Mouse (Mus musculus) megakaryocyte, adult 5-6 weeks (primary cell): ENCODE measurements around the gene Aipl1. TPM values are rescaled to one million over a fixed set of nuclear protein-coding genes. Genes with fewer than 3 reads are reported as not detected.

Source experiments
- ATAC-seq: 2 replicates; pipeline ENCODE4 v1.8.0; 2016; ENCODE audit warnings: mild to moderate bottlenecking, inconsistent platforms; ENCODE audit not compliant: poor library complexity, severe bottlenecking
- total RNA-seq, 2 experiments: library from RNA; stranded (forward) in 1 of 2; stranded (reverse) in 1 of 2; fragments of 153-499, 151-499 nt in 1 of 2; fragments of 221-1000, 200-1000 nt in 1 of 2; gene quantifications; 2 replicates each; pipeline versions ENCODE4 v1.2.3 to v1.2.4; 2015 to 2017

The Aipl1 gene
- total RNA-seq, 2 experiments from 2014 or later, result 0.29 to 0.77 TPM

DNA sequence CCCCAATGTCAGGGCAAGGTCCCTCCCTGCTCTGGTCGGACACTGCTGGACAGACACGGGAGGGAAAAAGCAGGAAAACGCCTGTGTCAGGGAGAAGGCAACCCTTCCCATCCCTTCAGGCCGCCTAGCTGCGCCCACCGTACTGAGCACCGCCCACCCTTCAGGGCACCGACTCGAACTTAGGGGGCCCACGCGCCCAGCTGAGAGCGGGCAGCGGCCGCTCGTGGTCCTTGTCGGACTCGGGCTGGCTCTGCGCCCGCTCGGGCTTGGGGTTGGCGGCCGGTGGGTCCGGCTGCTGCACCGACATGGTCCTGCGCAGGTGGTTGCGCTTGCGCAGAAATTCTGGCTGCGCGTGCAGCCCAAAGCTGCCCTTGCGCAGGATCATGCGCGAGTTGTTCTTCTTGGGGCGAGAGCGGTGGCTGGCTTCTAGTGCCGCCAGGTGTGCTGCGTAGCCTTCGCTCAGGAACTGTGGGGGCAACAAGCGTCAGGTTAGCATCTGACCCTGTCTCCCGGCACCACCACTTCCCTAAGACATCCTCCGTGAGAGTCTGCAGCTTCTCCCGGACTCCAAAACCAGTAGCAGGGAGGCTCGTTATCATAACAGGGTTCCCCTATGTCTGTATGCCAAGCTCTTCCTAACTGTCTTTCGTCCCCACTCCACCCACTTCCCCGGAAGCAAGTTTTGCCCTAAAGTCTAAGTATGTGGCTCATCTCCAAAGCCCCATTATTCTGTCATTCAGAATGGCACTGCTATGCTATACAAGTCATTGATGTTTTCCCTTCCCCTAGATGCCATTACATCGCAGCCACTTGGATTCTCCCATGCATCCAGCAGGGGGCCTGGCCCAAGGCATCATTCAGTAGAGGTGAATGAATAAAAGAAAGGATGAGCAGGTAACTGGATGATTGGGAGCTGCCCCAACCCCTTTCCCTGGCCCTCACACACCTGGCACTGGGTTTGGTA is 13.9 kb upstream of the Aipl1 start:
- no peak for ATAC-seq

DNA sequence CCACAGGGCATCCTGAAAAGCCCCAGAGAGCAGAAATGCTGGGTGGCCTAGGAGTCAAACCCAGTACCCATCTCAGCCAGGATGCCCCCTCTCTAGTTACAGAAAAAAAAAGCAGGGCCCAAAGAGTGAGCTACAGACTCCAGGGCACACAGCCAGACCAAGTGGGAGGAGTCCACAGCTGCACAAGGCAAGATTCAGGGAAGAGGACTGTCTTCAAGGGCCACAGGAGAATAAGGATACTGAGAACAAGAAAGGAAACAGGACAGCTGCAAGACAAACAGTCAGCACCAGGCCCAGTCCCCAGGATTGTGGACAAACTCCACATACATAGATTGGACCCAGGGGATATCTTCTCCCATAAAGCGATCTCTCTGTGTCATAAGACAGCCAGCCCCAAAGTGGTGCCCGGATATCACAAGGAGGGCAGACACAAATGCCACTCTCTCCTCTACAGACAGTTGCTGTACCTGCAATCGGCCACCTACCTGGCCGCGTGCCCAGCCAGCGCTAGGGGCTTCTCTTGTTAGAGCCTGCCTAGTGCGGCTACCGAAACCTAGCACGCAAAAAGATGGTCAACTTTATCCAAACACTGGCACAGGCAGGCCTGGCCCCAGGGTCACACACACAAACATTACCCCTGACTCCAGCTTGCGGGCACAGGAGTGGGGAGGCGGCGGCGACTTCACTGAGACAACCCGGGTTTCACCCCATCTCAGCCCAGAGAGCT is 13.0 kb upstream of the Aipl1 start:
- ATAC-seq, result no peak

DNA sequence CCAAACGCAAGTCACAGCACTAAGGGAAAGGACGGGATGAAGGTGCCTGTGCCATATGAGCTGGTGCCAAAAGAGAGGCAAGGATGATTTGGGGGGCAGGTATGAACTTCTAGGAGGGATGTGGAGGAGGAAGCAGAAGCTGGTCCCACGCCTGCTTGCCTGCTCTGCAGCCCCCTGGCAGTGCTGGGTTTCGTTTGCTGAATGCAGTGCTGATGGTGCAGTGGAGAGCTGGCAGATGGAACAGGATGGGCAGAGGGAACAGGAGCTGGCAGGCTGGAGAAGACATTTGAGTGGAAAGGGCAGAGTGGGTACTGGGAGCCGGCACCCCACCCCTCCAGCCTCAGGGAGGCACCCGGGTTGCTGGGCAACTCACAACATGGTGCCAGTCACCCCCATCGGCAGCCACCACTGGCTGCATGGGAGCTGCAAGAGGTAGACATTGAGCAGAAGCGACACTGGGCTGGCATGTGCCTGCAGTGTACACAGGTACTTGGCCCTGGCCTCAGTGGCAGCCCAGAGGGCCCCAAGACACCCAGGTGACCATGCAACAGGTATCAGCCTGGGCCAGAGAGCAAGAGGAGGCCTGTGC is 12.0 kb upstream of the Aipl1 start:
- no peak for ATAC-seq

DNA sequence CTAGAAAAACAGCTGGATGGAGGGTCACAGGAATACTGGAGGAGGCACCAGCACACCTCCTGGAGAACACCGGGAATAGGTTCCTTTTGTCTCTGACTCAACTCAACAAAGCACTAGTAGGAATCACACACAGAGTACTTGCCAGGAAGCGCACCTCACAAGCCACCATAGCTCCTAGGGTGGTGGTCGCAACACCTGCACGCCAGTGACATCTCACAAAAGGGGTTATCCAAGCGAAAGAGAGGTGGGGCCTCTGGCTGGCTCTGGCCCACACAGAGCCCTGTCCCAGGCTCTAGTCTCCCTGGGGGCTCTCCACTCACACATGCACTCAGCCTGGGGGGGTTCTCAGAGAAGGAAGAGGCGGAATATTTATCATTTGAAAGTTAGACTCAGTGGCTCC is 11.4 kb upstream of the Aipl1 start:
- no peak for ATAC-seq

DNA sequence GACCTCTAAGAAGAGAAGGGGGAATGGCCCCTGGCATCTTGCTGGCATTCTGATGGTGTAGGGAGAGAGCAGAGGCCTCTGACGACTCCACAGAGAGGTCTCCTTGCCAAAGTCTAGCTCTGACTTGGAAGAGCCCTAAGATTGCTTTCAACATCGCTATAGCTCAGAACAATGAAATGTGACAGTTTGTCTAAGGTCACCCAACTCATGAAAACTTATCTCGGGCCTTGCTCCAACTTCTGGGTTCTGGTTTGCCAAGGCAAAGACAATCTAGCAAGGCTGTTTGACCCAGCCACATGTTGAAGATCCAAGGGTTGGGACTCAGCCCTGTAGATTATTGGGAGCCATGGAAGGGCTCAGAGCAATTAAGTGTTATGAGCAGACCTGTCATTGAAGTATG is 6.9 kb upstream of the Aipl1 start:
- no peak for ATAC-seq

DNA sequence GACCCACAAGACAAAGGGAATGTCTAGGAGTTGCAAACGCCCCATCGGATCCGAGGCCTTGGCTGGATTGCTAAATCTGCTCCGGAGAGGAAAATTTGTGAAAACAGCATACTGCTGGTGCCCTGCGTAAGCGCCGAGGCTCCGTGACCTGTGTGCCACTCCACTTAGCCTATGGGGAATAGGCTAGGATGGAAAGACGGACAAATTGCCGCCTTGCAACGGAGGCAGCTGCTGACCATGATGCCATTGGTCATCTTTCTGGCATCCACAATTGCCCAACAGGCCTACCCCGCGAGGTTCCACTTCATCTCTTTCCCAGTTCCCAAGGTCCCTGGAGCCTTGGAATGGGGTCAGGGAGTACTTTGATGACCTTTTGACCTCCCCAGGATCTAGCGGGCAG is 5.3 kb upstream of the Aipl1 start:
- ATAC-seq, result peak; percentile 1; the same call in 1 of the 2 replicates

DNA sequence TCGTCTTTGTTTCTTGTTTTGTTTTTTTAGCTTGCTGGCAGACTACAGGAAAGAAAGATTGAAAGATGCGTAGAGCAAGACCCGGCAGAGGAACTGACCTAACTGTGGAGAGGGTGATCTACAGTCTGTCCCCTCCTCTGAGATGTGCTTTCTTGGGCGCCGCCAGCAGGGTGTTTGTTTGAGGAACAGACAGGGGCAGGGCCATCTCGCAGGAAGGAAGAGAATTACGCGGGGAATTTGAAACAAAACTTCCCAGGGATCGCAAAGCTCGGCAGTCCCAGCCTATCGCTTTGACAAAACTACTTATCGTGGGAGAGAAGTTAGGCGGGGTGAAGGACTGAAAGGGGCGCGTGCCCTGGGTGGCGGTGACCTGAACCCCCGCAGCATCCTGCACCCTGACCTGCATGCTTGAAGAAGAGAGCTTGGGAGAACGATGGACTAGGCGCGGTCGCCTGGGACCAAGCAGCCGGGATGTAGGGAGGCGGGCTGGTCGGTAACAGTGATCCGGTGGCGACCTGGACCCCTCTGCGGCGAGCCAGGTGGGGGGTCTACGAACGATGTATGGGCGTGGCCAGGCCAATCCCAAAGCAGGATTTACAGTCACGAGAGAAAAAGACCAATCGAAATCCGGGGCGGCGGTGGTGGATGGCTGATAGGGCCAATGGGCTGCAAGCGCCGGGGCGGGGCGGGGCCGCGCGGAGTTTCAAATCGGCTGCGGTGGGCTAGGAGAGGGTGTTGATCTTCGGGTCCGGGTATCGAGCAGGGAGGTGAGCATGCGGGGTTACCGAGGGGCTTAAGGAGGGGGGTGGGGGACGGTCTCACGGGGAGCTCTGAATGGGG is 4.7 kb upstream of the Aipl1 start, which contains the start of gene Pimreg:
Gene Pimreg (plus strand): TSS at position 265 of the 840 bp plus-strand sequence.
- peak; percentile 86 for ATAC-seq

DNA sequence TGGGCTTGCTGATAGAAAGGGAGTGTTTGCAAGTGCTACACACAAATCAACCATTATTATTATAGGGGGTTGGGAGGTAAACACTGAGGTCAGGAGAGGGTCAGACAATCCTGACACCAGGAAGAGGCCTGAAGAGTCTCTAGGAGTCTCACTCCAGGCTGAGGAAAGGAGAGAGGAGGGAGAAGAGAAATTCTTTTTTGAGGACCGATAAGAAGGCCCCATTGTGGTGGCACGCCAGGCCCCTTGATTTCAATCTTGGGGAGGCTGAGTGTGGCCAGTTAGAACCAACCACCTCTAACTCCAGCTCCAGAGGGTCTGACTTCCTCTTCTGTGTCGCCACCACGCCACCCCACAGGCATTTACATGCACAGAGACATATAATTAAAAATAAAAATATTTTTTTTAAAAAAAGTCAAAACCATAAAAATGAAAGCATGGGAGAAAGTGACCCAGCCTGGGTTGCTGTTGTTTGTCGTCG is 4.0 kb upstream of the Aipl1 start:
- ATAC-seq, result no peak

DNA sequence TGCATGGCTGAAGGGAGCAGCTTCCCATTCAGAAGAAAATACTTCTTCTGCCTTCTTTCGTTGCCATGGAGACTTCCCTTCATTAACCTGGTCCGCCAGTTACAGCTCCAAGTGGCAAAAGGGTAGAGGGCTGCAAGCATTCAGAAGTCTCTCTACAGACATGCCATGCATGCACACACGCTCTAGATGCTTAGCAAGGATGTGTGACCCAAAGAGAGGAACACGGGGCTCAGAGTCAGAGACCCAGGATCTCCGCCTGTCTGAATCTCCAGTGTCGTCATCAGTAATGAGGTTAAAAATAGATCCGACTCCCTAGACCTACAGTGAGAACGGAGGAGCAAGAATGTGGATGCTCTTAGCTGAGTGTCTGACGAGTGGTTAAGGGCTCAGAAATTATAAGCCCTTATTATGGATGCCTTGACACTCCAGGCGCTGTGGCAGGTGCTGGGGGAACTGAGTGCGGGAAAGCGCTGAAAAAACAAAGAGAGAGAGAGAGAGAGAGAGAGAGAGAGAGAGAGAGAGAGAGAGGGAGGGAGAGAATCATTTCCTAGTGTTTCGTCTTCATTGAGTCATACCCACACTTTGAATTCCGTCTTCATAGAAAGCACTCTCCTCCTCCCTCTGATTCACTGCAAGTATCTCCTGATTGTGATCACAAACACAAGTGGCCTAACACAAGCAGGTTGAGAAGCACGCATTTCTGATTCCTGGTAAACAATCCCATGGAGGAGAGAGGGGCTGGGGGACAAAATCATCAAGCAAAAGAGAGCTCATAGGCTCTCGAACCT is 2.5 kb upstream of the Aipl1 start:
- no peak for ATAC-seq

DNA sequence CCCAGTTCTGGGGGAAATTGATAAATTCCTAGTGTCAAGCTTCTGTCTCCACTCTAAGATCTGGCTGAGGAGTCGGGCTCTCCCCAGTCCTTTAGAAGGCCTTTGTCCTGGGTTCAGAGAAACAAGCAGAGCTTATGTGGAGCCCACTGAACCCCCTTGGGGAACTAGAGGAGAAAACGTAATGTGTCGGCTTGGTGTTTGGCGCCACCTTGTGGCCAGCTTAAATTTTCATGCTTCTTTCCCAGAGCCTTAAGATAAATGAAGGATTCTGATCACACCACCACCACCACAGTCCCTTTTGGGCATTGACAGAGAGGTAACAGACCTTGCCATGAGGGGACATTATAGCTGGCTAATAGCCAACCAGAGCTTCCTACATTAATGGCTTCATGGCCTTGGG is 687 bp upstream of the Aipl1 start:
- no peak for ATAC-seq

DNA sequence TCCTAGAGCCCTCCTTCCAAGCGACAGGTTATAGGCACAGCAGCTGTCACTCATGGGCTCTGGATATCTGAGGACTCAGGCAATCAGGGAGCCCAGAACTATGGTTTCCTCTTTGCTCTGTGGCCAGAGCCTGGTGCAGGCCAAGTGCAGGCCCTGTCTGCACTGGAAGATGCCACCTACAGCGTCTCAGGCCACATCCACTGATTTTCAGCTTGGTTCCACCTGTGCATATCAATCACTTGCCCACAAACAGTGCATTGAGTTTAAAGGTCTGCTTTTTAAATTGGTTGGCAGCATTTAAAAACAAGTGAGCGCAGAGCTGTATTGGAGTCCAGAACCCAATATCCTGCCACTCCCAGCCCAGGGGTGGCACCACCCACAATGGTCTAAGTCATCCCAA is 4.7 kb downstream of the Aipl1 start:
- no peak for ATAC-seq

DNA sequence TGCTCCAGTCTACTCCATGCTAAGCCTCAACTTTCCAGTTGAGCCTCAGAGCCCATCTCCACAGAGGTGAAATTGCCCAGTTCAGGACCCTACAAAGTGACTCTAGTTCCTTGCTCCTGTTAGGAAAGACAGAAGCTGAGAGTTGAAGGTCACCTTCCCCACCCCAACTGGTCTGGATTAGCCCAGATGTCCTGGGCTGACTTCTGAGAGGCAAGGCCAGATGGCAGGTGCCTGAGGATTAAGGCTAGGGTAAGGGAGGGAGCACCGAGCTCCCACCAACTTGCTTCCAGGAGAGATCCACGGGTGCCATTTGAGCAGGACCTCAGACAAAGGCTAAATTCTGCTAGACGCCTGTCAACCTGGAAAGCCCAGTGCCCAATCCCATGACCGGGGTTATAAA is 5.2 kb downstream of the Aipl1 start:
- no peak for ATAC-seq

DNA sequence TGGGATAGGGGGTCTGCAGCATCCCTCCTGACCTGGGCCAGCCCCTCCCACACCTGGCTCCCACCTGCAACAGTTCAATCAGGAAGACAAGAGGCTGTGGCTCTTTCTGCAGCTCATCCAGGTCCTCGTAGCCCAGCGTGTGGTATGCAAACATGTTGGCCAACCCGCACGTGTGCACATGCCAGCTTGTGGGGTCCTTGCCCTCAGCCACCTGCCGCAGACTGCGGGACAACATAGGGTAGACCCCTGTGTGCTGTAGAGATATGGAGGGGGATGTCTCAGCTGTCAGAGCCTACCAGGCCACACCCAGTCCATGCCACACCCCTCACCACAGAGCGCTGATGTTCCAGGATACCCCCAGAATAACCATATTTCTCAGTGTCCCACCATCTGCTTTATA is 6.0 kb downstream of the Aipl1 start:
- no peak for ATAC-seq

DNA sequence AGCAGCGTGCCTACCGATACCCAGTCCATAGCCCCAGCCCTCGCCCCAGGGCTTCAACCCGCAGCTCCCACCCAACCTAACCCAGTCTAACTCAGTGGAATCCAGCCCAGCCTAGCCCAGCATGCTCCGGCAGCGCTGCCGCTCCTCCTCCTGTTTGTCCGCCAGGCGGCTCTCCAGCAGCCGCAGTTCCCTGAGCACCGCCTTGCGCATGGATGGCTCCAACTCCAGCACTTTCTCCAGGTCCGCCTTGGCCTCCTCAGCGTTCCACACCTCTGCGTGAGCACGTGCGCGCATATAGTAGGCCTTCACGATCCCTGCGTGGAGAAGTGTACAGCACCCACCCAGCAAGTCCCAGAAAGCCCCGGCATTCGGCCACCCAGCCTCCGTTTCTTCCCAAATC is 8.2 kb downstream of the Aipl1 start:
- no peak for ATAC-seq

DNA sequence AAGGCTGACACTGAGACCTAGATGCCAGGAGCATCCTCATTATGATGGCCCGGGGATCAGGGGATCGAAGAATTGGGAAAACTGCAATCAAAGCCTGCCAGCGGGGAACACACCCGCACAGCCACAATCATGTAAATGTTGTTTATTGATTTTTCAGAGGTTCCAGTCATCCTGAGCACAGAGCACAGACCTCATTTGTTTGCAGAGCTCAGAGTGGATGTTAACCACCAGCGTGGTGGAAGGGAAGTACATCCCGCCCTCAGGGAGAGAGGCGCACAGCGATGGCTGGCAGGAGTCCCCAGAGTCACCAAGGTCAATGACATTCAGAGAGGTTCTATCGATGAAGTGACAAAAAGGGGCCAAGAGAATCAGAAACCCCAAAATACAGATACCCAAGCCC is 9.5 kb downstream of the Aipl1 start:
- ATAC-seq, result no peak

DNA sequence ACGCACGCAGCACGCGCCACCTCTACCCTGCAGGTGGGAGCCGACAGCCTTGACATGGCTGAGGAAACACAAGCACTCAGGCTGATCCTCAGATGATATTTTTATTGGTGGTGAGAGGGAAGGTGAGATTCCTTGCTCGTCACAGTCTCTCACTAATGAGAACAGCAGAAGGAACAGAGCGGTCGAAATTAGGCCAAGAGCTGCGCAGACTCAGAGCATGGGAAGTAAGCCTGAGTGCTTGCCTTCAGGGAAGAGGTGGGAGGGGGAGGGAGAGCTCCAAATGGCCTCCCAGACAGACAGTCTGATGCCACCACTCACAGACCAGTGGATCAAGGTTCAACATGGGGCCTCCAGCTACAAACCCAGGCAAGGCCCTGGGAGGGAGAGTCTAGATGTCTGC is 10.8 kb downstream of the Aipl1 start:
- ATAC-seq, result no peak

DNA sequence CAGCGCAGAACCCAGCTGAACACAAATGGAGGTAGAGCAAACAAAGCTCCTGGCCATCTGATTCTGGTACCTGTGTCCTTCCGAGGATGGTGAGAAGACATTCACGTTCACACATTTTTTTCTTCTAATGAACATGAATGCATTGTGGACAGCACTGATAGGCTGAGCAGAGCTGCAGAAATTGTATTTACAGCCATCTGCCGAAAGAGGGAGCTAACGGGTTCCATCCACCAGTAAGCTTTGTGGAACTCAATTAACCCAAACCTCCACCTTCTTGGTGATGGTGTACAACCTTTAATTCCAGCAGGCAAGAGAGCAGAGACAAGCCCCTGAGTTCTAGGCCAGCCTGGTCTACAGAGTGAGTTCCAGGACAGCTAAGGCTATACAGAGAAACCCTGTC is 11.5 kb downstream of the Aipl1 start:
- peak; percentile 67 for ATAC-seq

DNA sequence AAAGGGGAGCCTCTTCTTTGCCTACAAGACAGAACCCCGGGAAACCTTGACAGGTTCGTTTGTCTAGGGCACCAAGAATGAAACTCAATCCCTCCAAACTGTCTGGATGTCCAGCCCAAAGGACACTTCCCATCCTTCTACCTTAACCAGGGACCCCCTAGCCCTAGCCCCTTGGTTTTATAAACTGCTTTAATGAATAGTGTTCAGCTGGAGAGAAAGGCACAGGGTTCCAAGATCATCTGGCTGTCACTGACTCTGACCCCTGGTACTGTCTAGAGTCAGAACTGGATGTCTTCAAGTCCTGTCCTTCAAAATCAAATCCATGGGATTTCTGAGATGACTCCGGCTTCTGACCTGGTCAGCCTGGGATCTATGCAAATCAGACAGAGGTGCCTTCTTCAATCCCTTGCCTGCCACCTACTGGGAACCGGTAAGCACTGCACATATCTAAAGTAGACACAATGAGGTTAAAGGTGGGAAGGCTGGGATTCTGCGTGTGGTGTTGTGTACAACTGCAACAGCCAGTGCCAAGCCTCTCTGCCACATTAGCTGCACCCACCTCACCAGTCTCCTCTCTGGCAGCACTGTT is 13.0 kb downstream of the Aipl1 start:
- ATAC-seq, result peak; percentile 89

DNA sequence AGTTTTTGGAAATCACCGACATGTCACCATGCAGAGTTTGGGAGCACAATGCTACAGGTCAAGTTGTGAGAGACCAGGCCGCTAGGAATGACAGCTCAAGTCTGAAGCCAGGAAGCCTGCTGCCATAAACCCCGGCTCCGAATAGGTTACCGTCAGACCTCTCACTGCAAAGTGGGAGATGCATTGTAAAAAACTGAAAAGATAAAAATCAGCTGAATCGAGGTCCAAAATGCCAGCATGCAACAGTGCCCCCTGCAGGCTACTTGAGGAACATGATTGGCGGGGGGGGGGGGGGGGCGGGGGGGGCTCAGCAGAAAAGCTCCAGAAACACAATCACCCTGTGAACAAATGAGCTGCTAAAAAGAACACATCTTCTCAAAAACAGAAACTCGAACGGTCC is 13.7 kb downstream of the Aipl1 start:
- no peak for ATAC-seq
